Comparison of ENCODE assay signal across 12 mouse cellular contexts in genomic region chr4:115761206-115761605, GRCm38 (mm10). TPM values are rescaled to one million over a fixed set of nuclear protein-coding genes. Genes with fewer than 3 reads are reported as not detected.
DNase-seq lines count a peak whose midpoint lies in the region; ATAC-seq lines count a peak whose summit lies in the region.
"Had no signal": no experiment of that assay in that cellular context is flagged by ENCODE, and none has a peak within 500 bp of the region (broad histone marks: within the 10 kb centered on the region; RNA-seq: fewer than 3 reads in every experiment).

No protein-coding gene starts in this region.

- H3K4me2 ChIP-seq in hindbrain, embryonic 14.5 days (replicated peaks), result no peak overlapping the region
- H3K4me2 ChIP-seq in hindbrain, embryonic 12.5 days (replicated peaks), result no peak overlapping the region
- H3K4me2 ChIP-seq: forebrain, embryonic 12.5 days had no signal

- H3K27ac ChIP-seq in hindbrain, embryonic 14.5 days, result no peak overlapping the region
- H3K27ac ChIP-seq in hindbrain, embryonic 12.5 days, result no peak overlapping the region
- H3K27ac ChIP-seq: forebrain, embryonic 12.5 days had no signal

- no peak overlapping the region for H3K4me3 ChIP-seq in hindbrain, embryonic 14.5 days (replicated peaks; ENCODE audit: low read length)
- H3K4me3 ChIP-seq in hindbrain, embryonic 12.5 days, result no peak overlapping the region
- H3K4me3 ChIP-seq: forebrain, embryonic 12.5 days; megakaryocyte, embryonic 14.5 days had no signal

- peaks cover 75% of the 10 kb centered on the region for H3K36me3 ChIP-seq in hindbrain, embryonic 14.5 days (replicated peaks; ENCODE audit: control insufficient read depth, insufficient read depth)
- H3K36me3 ChIP-seq in hindbrain, embryonic 12.5 days, result peaks cover 61% of the 10 kb centered on the region

- H3K4me1 ChIP-seq in hindbrain, embryonic 14.5 days (replicated peaks; ENCODE audit: control insufficient read depth, insufficient read depth, low read length), result no peaks in the 10 kb centered on the region
- no peaks in the 10 kb centered on the region for H3K4me1 ChIP-seq in hindbrain, embryonic 12.5 days
- H3K4me1 ChIP-seq: forebrain, embryonic 12.5 days had no signal

- no peaks in the 10 kb centered on the region for H3K27me3 ChIP-seq in hindbrain, embryonic 14.5 days (ENCODE audit: control insufficient read depth, insufficient read depth, low read length)
- no peaks in the 10 kb centered on the region for H3K27me3 ChIP-seq in hindbrain, embryonic 12.5 days
- H3K27me3 ChIP-seq: forebrain, embryonic 12.5 days; megakaryocyte, embryonic 14.5 days had no signal

- WGBS in hindbrain, embryonic 14.5 days, result 73% methylated on average over 3 of the region's 3 CpGs
- WGBS in hindbrain, embryonic 12.5 days, result 85% methylated on average over 3 of the region's 3 CpGs

- DNase-seq in hindbrain, embryonic 14.5 days (ENCODE audit: low spot score), result peak; percentile 40
- peak; percentile 46 for DNase-seq in adipocyte (ENCODE audit: low spot score)
- DNase-seq in adrenal gland, postnatal 10 days, result peak; percentile 79
- DNase-seq in kidney, postnatal 36 days, result peak; percentile 41 to 71
- DNase-seq in ovary, postnatal 10 days (ENCODE audit: low spot score), result no peak
- DNase-seq in thymus, postnatal 4 days, result no peak
- DNase-seq: thymus, postnatal 36 days had no signal

- no peak overlapping the region for H3K9ac ChIP-seq in hindbrain, embryonic 14.5 days
- H3K9ac ChIP-seq in hindbrain, embryonic 12.5 days, result no peak overlapping the region
- H3K9ac ChIP-seq: forebrain, embryonic 12.5 days had no signal

- ATAC-seq in hindbrain, embryonic 14.5 days (ENCODE audit: low FRiP score), result no peak
- ATAC-seq in hindbrain, embryonic 12.5 days (ENCODE audit: low FRiP score), result no peak
- no peak for ATAC-seq in megakaryocyte-erythroid progenitor cell, adult 5-6 weeks (replicated peaks; ENCODE audit: low FRiP score, low TSS enrichment, poor library complexity, severe bottlenecking)

- H3K9me3 ChIP-seq in hindbrain, embryonic 14.5 days (ENCODE audit: control insufficient read depth, low read length), result no peaks in the 10 kb centered on the region
- no peaks in the 10 kb centered on the region for H3K9me3 ChIP-seq in hindbrain, embryonic 12.5 days (replicated peaks)
- H3K9me3 ChIP-seq: forebrain, embryonic 12.5 days; megakaryocyte, embryonic 14.5 days had no signal

RNA-seq across cellular contexts. Expression of gene Tex38, which starts 19.6 kb away (rescaled TPM):
- polyA plus RNA-seq in hindbrain, embryonic 14.5 days (2014; fragmentation: Nextera tagmentation; extraction: Ambion mirVana), result 0.27 and 0.33 TPM in 2 replicates
- polyA plus RNA-seq in hindbrain, embryonic 12.5 days (2016; fragmentation: Nextera tagmentation; extraction: Ambion mirVana), result 0.30 TPM in 1 of 2 replicates, not detected in the other
- total RNA-seq in adrenal gland, postnatal 10 days (2021), result 1 to 10 TPM; 1.0 to 1.3 TPM
- total RNA-seq in megakaryocyte-erythroid progenitor cell, adult 5-6 weeks (2014; fragmentation: Nextera tagmentation), result not detected in 2 replicates
- not detected in 2 replicates for total RNA-seq in megakaryocyte-erythroid progenitor cell, adult 5-6 weeks (2017)
- polyA plus RNA-seq: heart, embryonic 16.5 days had no signal

RNA-seq across cellular contexts. Expression of gene Atpaf1, which starts 23.4 kb away (rescaled TPM):
- 40.9 and 45.6 TPM in 2 replicates for polyA plus RNA-seq in hindbrain, embryonic 14.5 days (2014; fragmentation: Nextera tagmentation; extraction: Ambion mirVana)
- 41.4 and 42.1 TPM in 2 replicates for polyA plus RNA-seq in hindbrain, embryonic 12.5 days (2016; fragmentation: Nextera tagmentation; extraction: Ambion mirVana)
- total RNA-seq in adrenal gland, postnatal 10 days (2021), result 10 to 100 TPM; 42.8 to 52.2 TPM
- 13.2 and 17.2 TPM in 2 replicates for total RNA-seq in megakaryocyte-erythroid progenitor cell, adult 5-6 weeks (2014; fragmentation: Nextera tagmentation)
- 16.5 and 17.8 TPM in 2 replicates for total RNA-seq in megakaryocyte-erythroid progenitor cell, adult 5-6 weeks (2017)

RNA-seq across cellular contexts. Expression of gene Efcab14, which starts 23.7 kb away (rescaled TPM):
- polyA plus RNA-seq in hindbrain, embryonic 14.5 days (2014; fragmentation: Nextera tagmentation; extraction: Ambion mirVana), result 23.9 and 25.5 TPM in 2 replicates
- polyA plus RNA-seq in hindbrain, embryonic 12.5 days (2016; fragmentation: Nextera tagmentation; extraction: Ambion mirVana), result 29.5 and 33.6 TPM in 2 replicates
- 10 to 100 TPM; 47.0 to 51.9 TPM for total RNA-seq in adrenal gland, postnatal 10 days (2021)
- total RNA-seq in megakaryocyte-erythroid progenitor cell, adult 5-6 weeks (2014; fragmentation: Nextera tagmentation), result 39.7 and 45.7 TPM in 2 replicates
- total RNA-seq in megakaryocyte-erythroid progenitor cell, adult 5-6 weeks (2017), result 34.2 and 41.0 TPM in 2 replicates

Comparison
In these comparisons a context has a peak if more than half of its experiments do, and no peak if none do; other contexts are left out.
1. DNase-seq: peak in hindbrain, embryonic 14.5 days (single experiment), adipocyte (single experiment), adrenal gland, postnatal 10 days (single experiment) and kidney, postnatal 36 days (2 of 2); none in ovary, postnatal 10 days (single experiment) and thymus, postnatal 4 days (single experiment).